Mouse (Mus musculus) v-Abl transformed pro-B cells (cell line): ENCODE measurements around the gene Mark1.

Experiments used
- in situ Hi-C, 2 experiments: fragments of 400-800 bp; cut with MboI; formaldehyde crosslinking; loops; one replicate each; pipeline ENCODE4 v1.15.1; 2025; ENCODE audit not compliant: unreplicated experiment in 2 of 2

The Mark1 gene

GRCm38 (mm10) chr1:184963121-184963693 lies 36.2 kb downstream of the Mark1 start:
- in situ Hi-C loops: no loop called here

- in situ Hi-C loops: no loop called here
Observed at GRCm38 (mm10) chr1:184961853-184962252, 37.5 kb downstream of the Mark1 start.

GRCm38 (mm10) chr1:184958818-184959217 lies 40.6 kb downstream of the Mark1 start:
- in situ Hi-C loops: no loop called here

- in situ Hi-C loops: no loop called here
Observed at GRCm38 (mm10) chr1:184958388-184958787, 41.0 kb downstream of the Mark1 start.

- in situ Hi-C loops: no loop called here
Observed at GRCm38 (mm10) chr1:184951758-184952157, 47.6 kb downstream of the Mark1 start.

GRCm38 (mm10) chr1:184951057-184951456 lies 48.3 kb downstream of the Mark1 start:
- in situ Hi-C loops: no loop called here

GRCm38 (mm10) chr1:184938106-184938505 lies 61.3 kb downstream of the Mark1 start:
- in situ Hi-C loops: no loop called here

GRCm38 (mm10) chr1:184935980-184936379 lies 63.4 kb downstream of the Mark1 start:
- in situ Hi-C loops: no loop called here

- in situ Hi-C loops: no loop called here
Observed at GRCm38 (mm10) chr1:184935490-184935889, 63.9 kb downstream of the Mark1 start.

- in situ Hi-C loops: no loop called here
Observed at GRCm38 (mm10) chr1:184931097-184931496, 68.3 kb downstream of the Mark1 start.

GRCm38 (mm10) chr1:184928382-184928781 lies 71.0 kb downstream of the Mark1 start:
- in situ Hi-C loops: no loop called here

GRCm38 (mm10) chr1:184927911-184928310 lies 71.5 kb downstream of the Mark1 start:
- in situ Hi-C loops: no loop called here

GRCm38 (mm10) chr1:184922824-184923223 lies 76.5 kb downstream of the Mark1 start:
- in situ Hi-C loops: no loop called here

GRCm38 (mm10) chr1:184920057-184920456 lies 79.3 kb downstream of the Mark1 start:
- in situ Hi-C loops: no loop called here

GRCm38 (mm10) chr1:184918227-184918888 lies 81.0 kb downstream of the Mark1 start:
- in situ Hi-C loops: no loop called here

GRCm38 (mm10) chr1:184912336-184912735 lies 87.0 kb downstream of the Mark1 start:
- in situ Hi-C loops: no loop called here

- in situ Hi-C loops: no loop called here
Observed at GRCm38 (mm10) chr1:184911861-184912260, 87.5 kb downstream of the Mark1 start.

GRCm38 (mm10) chr1:184908558-184908957 lies 90.8 kb downstream of the Mark1 start:
- in situ Hi-C loops: no loop called here

- in situ Hi-C loops: no loop called here
Observed at GRCm38 (mm10) chr1:184905904-184906745, 93.2 kb downstream of the Mark1 start.

GRCm38 (mm10) chr1:184905371-184905770 lies 94.0 kb downstream of the Mark1 start:
- in situ Hi-C loops: no loop called here

- in situ Hi-C loops: no loop called here
Observed at GRCm38 (mm10) chr1:184903697-184904096, 95.7 kb downstream of the Mark1 start.

GRCm38 (mm10) chr1:184902886-184903285 lies 96.5 kb downstream of the Mark1 start:
- in situ Hi-C loops: no loop called here
